Mouse (Mus musculus) kidney, postnatal 25 days (tissue): ENCODE results near the gene Syt1.
A peak's percentile ranks its signal among the peaks of the same experiment; 100 is the strongest.

Experiments
- DNase-seq, 2 experiments: peaks; one replicate each; pipeline ENCODE4 v3.0.0; 2021; ENCODE audit warnings: mixed read lengths in 2 of 2

The Syt1 gene

DNA sequence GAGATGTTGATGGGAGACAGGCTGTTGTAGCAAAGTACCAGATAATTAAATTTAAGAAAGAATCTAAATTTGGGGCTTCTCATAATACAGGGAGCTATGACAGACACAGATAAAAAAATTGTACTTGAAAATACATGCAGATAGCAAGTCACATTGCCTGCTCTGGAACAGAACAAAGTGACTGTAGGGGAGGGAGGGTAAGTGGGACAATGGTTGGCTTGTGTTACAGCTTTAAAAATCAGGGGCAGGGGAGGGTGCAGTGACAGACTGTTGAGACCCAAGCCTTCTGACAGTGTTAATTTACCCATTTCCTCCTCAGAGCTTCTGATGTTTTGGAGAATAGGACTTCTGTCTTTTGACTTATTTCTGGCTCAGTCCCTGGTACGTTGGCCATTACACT, 126.3 kb downstream of the Syt1 start:
- no peak for DNase-seq

DNA sequence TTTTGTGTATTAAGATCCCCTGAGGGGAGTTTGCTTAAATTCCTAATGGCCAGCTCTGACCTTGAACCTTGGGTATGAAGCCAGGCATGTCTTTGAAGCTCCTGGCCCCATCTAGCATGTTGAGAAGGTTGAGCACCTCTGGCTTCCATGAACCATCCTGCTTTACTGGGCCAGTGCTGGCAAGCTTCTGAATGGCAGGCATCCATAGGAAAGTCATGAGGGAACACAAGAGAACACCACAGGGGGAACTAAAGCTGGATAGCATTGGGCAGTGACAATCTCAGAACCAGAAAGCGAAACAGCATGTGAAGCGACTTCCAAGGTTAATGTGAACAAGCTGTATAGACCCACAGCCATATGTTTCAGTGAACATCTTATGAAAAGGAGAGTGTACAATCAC, 130.4 kb downstream of the Syt1 start:
- DNase-seq: no peak

DNA sequence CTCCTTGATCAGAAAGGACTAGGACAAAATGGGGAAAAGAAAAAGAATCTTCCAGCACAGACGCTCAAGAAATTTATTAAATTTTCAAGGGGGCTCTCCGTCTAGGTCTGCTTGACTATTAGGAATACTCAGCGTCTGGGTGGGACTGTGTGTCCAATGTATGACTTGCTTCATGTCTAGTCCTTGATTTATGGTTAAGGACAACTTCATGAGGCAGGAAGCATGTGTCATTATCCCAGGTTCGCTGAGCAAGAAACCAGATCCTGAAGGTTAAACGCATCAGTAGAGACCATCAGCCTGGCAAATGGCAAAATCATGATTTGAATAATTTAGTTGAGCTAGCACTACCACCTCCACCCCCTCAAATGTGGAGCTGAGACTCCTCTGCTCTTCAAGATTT, 135.1 kb downstream of the Syt1 start:
- DNase-seq: no peak

DNA sequence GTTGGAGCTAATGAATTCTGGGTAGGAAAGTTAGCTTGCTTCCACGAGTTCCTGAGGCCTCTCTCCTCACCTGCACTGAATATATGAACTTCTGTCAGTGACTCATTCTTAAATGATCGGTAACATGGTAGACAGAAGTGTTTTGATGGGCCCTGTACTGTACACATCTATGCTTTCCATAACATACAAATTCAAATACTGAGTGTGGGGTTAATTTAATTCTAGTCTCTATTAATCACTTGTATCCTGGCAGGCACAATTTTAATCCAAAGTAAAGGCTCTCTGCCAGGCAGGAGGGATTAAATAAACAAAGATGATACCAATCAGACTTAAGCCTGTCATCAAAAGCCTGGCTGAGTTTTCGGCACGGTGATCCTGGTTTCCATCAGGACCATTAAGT, 136.1 kb downstream of the Syt1 start:
- no peak for DNase-seq

DNA sequence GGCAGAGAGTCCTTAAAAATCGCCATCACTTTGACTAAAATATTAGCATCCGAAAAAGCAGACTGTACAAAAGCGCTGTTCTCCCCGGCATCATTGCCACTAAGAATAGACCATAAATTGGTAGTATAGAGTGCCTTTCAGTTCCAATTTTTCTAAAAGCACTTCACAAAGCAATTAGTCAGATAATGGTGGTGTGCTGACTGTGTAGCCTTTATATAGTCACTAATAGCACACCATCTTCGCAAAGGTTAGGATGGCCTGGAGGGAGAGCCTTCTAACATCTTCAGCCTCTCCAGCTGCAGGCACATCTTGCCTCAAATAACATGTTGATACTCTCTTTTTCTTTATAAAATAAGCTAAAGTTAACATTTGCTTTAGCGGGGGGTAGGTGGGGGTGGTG, 138.4 kb downstream of the Syt1 start:
- DNase-seq: no peak

DNA sequence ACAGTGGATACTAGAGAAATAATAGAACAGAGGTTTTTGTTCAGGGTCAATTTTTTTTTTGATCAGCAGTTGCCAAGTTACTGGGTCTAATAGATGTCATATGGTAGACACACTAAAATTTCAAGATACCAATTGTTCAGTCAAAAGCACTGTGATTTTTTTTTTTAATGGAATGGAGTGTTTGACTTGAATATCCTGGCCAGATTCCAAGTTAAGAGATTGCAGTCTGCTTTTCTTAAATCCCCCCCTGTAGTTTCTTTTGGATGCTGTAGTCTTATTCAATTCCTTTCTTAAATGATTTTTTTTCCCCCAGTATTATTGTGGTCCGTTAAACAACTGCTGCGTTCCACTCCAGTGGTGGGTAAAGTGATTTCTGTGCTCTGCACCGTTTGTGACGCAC, 140.2 kb downstream of the Syt1 start:
- DNase-seq: no peak

DNA sequence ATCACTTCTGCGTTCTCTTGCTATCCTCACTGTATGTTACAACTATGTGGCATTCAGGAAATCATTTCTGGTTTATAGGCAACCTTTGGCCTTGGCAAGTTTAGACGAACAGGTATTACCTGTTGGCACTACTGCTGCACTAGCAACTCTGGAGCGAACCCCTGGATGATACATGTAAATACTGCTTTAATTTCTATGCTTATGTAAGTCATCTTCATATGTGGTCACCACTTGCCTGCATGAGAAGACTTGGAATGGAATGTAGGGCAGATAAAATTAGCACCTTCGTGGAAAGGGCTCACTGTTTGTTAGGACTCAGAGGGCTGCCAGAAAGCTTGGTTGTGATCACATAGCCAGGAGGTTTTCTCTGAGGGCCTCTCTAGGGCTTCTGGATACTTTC, 142.6 kb downstream of the Syt1 start:
- DNase-seq: no peak

DNA sequence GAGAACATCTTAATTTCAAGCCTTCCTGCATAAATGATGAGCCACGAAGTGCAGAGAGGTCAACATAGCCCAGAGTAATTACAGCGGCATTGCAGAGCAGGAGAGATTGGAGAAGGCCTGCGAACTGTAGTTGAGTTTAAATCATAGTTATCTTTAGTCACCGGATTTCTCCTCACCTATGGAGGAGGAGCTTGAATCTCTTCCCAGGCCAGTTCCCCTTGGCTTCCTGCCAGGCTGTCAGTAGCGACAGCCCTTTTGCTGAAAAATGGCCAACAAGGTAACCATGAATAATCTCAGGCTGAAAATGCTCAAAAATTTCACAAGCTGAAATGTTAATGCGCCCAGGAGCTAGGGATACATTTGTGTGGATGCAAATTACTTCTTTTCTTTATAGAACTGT, 143.6 kb downstream of the Syt1 start:
- peak in 1 of 2 experiments; percentile 14 for DNase-seq

DNA sequence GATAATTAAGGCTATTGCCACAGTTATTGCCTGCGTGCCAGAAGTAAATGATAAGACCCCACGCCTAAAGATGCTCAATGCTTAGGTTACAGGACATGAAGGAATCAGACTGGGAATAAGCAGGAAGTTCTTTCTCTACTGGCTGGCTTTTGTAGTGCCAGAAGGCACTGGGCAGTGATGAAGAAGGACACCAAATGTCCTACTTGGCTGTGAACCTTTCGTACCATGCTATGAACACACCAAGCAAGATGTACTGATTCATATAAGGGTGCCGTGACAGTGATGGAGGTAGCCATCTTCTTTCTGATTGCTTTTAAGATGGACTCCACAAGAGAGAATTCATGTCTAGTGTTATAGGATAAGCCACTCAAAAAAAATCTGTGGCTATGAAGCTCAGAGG, 145.2 kb downstream of the Syt1 start:
- no peak for DNase-seq

DNA sequence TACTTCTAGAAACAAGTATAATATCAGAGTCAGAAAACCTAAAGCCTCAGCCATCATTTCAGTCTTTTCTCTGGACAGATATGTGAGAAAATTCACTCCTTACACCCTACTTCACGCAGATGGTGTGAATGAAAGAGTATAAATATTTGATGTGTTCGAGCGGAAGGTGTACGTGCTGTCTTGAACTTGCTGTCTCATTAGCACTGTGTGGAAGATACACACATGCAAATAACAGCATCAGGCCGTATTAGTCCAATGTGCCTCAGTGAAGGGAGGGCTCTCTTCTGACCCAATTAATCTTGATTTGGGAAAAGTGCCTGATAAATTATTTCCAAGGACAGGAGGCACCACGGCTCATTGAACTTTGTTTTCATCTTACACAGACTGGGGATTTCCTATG, 154.8 kb downstream of the Syt1 start:
- DNase-seq: no peak

DNA sequence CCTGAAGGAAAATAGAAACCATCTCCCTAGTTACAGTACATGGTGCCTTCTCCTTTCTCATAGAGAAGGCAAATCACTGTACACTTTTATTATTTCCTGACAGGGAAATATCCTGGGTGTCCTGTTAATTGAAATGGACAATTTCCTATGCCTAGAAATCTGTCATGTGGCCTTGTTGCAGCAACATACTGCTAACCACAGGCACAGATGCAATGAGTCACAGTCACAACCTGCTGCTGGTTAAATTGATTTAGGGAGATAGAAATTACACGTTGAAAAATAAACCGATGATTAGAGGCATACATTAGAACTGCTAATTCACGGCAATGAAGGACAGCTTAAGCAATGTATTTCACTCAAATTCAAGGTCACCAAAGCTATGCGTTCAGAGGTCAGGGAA, 158.0 kb downstream of the Syt1 start:
- no peak for DNase-seq

DNA sequence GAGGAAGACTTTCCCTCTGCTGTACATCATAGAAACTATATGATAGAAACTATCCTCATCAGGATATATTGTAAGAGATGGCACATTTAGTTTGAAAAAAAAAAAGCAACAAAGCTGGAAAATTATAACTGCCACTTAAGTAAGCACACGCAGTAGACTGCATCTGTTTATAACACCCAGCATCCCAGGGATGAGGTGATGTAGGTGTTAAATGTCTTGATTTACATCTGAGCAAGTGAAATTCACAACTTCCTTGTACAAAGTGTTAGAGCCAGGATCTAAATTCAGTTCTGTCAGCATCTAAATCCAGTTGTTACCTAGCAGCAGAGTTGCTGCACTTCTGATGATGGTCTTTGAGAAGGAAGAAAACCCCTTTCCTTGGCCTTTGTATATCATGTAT, 173.3 kb downstream of the Syt1 start:
- DNase-seq: no peak

DNA sequence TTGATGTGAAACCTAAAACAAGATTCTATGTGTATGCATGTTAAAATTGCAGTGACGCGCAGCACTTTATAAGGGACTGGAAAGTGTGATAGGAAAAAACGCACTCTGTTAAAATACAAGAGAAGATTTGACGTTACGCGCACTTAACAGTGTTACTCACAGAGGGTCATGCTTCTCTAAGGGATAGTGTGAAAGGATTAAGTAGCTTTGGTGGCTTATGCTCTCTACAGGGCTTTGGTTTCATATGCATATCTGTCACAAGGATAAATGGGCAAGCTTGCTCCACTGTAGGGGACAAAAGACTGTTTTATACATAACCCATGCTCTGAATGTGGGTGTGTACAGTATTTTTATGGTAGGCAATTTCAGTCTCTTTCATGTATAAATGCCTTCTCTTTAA, 178.5 kb downstream of the Syt1 start:
- DNase-seq: no peak

DNA sequence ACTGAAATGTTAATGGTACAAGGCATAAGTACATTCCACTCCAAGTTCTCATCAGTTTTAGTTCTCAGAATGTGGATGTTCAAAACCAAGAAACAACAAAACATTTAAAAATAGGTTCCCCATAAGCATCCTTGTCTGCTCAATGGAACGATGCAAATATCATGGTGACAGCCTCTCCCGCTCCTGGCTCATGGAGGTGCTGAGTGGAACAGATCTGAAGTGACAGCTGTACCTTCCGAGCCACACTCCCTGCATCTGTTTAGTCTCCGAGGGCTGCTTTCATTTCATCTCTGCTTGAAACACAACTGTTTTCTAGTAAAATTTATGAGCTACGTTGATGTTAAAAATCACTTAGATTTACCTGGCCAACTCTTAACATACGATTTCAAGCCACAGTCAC, 179.0 kb downstream of the Syt1 start:
- DNase-seq: no peak

DNA sequence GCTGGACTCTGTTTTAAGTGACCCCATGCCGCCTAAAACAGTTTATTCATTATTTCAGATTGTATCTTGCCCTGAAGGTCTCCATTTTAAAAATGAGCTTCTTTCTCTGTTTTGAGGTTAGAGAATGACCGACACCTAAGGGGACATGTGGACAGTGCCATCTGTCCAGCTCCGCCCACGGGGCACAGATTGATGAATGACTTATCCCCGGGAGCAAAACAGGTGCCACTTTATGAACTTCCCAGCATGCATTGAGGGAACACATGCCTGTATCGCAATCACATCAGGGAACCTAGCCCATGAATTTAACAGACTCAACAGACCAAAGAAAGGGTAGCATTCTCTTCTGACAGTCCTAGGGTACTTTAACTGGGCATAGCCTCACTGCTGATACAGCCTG, 188.5 kb downstream of the Syt1 start:
- DNase-seq: no peak

DNA sequence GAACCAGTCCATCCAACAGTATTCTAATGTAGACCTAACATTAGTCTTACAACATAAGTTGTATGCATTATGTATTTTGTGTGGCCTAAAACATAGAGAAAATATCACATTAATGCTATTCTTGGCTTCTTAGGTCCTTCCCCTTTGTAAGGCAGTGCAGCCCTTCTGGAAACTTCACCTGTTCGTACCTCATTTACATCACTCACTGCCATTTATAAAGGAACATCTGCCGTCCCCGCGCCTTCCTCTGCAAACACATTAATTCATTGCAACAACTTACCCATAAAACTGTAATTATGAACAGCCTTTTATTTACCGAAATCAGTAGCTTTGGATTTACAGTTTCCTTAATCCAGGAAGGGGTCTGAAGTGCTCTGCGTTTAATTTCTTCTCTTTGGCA, 195.4 kb downstream of the Syt1 start:
- no peak for DNase-seq

DNA sequence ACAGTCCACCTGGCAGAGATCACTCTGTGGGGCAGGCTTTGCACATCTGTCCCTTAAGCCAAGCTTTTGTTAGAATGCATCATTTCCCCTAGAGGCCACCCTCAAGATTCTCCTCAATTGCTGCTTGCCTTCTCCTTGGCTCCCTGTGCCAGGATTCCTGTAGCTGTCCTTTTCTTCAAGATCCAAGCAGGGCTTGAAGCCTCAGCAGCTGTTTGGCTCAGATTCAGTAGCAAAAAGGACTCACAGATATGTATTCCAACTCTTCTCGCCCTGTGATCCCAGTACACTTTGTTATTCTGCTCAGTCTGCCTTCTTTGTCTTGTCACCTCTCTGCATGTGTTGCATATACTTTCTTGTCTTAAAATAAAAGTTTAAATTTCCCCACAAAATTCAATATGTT, 206.4 kb downstream of the Syt1 start:
- no peak for DNase-seq

DNA sequence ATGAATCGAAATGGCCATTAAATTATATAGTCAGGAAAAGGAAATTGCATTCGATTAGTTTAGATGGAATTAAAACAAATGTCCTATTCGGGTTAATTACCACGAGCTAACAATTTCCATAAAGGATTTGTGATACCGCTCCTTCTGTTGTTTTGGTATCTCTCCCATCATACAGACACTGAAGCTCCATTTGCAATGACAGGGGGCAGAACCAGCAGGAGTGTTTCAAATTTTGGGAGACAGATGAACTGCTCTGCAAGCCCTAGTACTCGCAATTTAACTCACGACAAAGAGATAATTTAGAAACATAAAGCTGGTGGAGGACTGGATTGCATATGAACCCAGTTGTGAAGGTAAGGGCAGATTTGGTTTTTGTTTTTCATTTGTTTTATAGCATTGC, 210.0 kb downstream of the Syt1 start:
- DNase-seq: no peak

DNA sequence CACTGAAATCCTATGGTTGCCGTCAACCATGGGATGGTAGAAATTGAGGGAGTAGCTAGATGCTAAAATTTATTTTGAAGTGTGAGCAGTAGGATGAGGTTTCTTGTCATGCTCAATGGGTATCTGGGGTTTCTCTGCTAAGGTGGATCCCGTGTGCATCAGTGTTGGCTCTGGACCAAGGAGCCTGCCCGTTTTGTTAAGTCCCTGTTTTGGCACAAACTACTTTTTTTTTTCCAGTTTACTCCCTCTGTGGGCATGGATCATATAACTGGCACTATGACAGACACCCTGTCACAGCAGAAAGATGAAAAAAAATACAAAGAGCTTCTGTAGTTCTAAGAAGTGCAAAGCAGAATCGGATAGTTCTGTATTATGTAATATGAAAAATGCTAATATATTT, 212.0 kb downstream of the Syt1 start:
- no peak for DNase-seq

DNA sequence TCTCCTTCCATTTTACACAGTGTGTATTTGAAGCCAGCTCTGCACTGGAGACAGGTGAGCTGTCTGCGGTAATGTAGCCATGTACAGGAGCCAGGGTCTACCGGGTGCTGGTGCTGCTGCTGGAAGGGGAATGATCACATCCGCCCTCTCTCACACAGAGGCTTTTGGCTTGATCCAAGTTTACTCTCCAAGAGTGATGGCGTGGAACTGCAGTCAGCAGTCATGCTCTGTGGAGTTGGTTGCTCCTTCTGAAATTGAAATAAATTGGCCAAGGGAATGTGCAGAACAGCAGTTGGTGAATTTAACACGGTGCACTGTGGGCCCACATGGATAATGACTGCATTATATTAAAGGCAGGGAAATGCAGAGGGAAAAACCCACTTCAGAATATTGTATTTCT, 228.0 kb downstream of the Syt1 start:
- no peak for DNase-seq

DNA sequence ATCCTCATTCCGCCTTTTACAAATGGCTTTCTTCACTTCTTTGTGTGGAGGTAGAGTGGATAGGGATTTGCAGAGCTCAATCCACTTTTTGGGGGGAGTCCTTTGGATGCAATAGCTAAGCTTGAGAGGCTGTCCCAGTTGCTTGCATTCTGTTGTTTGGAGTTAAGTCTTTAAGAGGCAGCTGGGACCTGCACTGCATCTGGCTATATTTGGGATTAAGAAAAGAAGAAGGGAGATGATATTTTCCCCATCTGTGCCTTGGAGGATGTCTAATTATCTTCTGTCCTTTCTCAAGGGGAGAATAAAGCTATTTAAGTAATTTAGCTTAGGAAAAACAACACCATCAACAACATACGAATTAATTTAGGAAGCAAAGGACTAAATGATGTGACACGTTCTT, 230.2 kb downstream of the Syt1 start:
- DNase-seq: no peak

DNA sequence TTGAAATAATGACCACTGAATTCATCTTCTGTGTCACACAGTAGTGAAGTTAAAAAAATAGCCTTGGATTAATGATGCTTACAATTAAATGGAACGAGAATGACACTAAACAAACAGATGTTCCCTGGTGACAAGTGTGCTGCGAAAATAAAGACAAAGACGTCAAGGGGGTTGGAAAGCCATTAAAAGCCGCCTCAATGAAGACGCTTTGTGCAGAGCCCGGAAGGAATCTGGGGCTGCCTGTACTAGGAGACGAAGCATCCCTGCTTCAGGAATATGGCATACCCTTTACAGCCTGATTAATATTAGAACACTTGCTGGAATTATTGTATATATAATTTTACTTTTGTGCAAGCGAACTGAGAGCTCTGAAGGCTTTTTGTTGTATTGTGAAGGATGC, 234.0 kb downstream of the Syt1 start:
- DNase-seq: no peak

DNA sequence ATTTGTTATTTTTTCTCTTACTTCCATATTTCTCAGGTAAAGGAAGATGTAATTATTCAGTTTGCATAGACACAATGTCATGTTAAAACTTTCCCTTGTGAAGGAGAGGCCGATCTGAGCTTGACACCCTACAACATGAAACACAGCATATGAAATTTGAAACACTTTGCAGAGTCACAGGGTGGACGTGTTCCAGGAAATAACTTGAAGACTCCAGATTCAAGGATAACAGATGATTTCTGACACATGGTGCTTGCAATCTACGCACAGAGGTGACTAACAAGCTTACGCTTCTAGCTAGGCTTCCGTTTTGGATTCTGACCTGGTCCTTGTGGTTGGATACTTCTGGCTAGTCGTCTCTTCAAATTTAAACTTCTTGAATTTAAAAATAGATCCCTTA, 239.7 kb downstream of the Syt1 start:
- no peak for DNase-seq

DNA sequence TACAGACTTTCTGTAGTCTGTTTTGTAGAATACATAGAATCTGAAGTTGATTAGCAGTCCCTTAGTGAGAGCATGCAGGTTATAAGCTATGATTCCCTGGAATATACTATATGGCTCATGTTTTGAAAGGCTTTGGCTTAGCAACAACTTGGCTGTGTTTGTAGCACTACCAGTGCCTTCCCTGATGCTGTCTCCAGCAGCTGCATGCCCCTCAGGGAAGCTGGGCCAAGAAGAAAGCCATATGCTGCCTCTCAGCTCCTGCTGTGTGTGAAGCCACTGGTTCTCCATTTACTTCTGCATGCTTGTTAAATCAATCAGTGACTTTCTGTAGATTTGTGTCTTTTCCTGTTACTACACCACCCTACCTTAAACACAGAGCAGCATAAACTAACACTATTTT, 245.2 kb downstream of the Syt1 start:
- no peak for DNase-seq

DNA sequence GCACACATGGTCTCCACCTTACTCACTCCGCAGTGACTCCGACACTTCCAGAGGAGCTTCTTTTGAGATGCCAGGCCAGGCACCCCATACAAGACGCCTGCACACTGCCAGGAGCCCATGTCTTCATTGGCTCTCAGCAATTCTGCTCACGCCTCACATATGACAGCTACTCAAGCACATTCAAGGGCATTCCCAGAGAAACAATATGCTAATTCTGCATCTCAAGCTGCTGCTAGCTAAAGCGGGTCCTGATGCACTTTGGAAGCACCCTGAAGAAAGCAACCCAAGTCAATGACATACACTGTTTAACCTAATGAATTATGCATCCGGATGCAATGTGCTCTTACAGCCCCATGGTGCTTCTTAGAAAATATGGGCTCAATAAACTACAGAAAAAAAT, 247.1 kb downstream of the Syt1 start:
- no peak for DNase-seq

DNA sequence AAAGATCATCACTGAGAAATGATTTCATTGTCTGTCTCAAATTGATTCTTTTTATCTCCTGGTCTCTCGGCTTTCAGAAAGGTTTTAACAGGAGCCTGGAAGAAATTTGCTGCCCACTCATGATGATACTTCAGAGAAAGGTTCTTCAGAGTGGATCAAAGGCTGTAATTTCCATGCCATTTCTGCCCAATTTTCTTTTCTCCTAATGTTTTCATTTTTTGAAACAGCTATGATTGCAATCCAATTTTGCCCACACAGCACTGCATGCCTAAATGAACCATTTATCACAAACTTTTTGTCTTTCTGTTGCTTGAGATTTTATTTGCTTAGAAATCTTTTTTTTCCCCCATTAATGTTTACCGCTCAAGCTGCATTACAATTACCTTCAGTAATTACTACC, 257.5 kb downstream of the Syt1 start:
- DNase-seq: no peak
